Mouse (Mus musculus) neural tube, embryonic 12.5 days (tissue): ENCODE results near the gene Slc38a4. TPM values are rescaled to one million over a fixed set of nuclear protein-coding genes. Genes with fewer than 3 reads are reported as not detected.

Source experiments
- ATAC-seq: fragments of 200-750 bp; cut with Nextera tagmentation; 2 replicates; pipeline ENCODE4 v1.8.0; 2017; ENCODE audit warnings: low read depth, mild to moderate bottlenecking, moderate TSS enrichment, moderate library complexity; ENCODE audit not compliant: low FRiP score
- H3K27ac ChIP-seq: fragments of 300-500 bp; sonication (generic); 2 replicates; pipeline ENCODE4 v1.5.1; 2016
- H3K27me3 ChIP-seq: fragments of 300-500 bp; sonication (generic); replicated peaks from 2 replicates; pipeline ENCODE4 v1.6.1; 2016; ENCODE audit warnings: mild to moderate bottlenecking
- H3K36me3 ChIP-seq: fragments of 300-500 bp; sonication (generic); 2 replicates; pipeline ENCODE4 v1.6.1; 2016; ENCODE audit warnings: mild to moderate bottlenecking
- H3K4me1 ChIP-seq: fragments of 300-500 bp; sonication (generic); 2 replicates; pipeline ENCODE4 v1.6.1; 2016
- H3K4me2 ChIP-seq: fragments of 300-500 bp; sonication (generic); replicated peaks from 2 replicates; pipeline ENCODE4 v1.6.1; 2016; ENCODE audit warnings: mild to moderate bottlenecking
- H3K4me3 ChIP-seq: fragments of 300-500 bp; sonication (generic); 2 replicates; pipeline ENCODE4 v1.5.1; 2016
- H3K9ac ChIP-seq: fragments of 300-500 bp; sonication (generic); 2 replicates; pipeline ENCODE4 v1.6.1; 2016; ENCODE audit warnings: mild to moderate bottlenecking
- H3K9me3 ChIP-seq: fragments of 300-500 bp; sonication (generic); 2 replicates; pipeline ENCODE4 v1.6.1; 2016; ENCODE audit warnings: mild to moderate bottlenecking
- WGBS: fragments of 180-500 bp; shearing (Covaris S2); methylation state at CpG from one replicate; pipeline ENCODE4 v1.1.7; 2016; 5-methylcytosine and 5-hydroxymethylcytosine counted together
- polyA plus RNA-seq: library from polyadenylated mRNA; unstranded; fragments of >200 nt; fragmentation: Nextera tagmentation; extraction: Ambion mirVana; gene quantifications from 2 replicates; pipeline ENCODE4 v1.2.1, GENCODE M21; 2016

The Slc38a4 gene
- polyA plus RNA-seq, 1 experiment from 2014 or later = 25.1 TPM

DNA sequence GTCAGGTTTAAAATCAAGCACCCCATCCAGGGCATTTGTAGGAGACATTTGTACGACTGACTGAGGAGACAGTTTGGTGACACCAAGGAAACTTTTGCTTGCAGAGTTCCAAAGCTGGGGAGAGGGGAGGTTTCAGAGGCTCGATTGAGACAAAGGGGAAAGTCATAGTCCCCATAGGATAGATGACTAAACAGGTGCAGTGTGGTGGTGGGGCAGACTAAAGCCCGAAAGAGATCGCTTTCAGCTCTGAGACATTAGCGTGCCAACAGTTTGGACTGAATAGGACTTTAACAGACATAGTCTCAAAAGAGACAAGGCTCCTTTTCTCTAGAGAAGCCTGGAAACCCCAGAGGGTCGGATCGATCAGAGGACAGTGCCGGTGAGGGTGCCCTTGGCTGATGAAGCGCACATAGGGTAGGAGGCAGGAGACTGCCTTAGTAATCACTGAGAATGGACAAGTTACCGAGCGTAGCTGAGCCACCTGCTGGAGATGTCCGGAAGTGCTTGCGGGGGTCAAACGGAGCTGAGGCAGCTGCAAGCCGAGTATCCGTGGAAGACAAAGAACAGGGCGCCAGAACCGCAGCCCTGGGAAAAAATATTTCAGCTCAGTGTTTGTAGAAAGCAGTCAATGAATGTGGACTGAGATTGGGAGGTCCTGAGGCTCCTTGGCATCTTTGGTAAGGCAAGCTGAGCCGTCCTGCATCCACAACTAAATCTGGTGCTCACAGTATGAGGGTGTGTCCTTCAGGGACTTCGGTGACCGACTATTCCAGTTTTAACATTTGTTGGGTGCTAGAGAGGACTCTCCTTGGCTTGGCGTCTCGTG lies 102.4 kb downstream of the Slc38a4 start:
- peak overlapping the region; percentile 53 for H3K4me2 ChIP-seq
- 32% methylated on average over 23 of the region's 23 CpGs for WGBS
- peak overlapping the region; percentile 19 for H3K4me3 ChIP-seq
- no peaks in the 10 kb centered on the region for H3K36me3 ChIP-seq
- H3K4me1 ChIP-seq = no peaks in the 10 kb centered on the region
- no peaks in the 10 kb centered on the region for H3K9me3 ChIP-seq
- ATAC-seq = peak; percentile 65; the same call in 1 of the 2 replicates
- peak overlapping the region; percentile 42 for H3K9ac ChIP-seq
- no peaks in the 10 kb centered on the region for H3K27me3 ChIP-seq
- no peak overlapping the region for H3K27ac ChIP-seq

GRCm38 (mm10) chr15:96952488-96952887 lies 103.3 kb downstream of the Slc38a4 start:
- no peak for ATAC-seq

DNA sequence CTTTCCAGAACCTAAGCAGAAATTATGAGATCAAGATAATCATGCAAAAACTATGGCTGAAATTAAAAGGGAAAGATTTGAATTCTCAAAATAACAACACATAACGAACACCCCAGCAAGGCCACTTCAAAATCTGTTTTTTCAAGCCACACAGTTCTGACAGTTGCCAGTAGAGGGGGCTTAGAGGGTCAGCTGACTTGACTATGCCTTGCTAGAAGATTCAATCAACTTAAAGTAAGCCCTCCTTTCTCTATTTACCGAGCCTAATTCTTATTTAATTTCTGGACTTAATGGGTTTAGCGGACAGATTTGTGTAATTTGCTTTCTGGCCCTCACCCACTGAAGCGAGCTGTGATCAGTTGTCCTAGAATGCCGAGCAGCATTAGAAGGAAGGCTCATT lies 104.0 kb downstream of the Slc38a4 start:
- Histone ChIP-seq H3K9ac (no peak overlapping the region), H3K4me1 (no peaks in the 10 kb centered on the region), H3K4me3 (no peak overlapping the region), H3K27me3 (no peaks in the 10 kb centered on the region), H3K27ac (no peak overlapping the region), H3K4me2 (no peak overlapping the region), H3K9me3 (no peaks in the 10 kb centered on the region), H3K36me3 (no peaks in the 10 kb centered on the region)
- ATAC-seq = no peak
- WGBS = 58% methylated on average over 5 of the region's 5 CpGs

More at GRCm38 (mm10) chr15:96952488-96952887, 103.3 kb downstream of the Slc38a4 start:
- Histone ChIP-seq H3K4me3 (no peak overlapping the region), H3K27me3 (no peaks in the 10 kb centered on the region), H3K9me3 (no peaks in the 10 kb centered on the region), H3K27ac (no peak overlapping the region), H3K9ac (no peak overlapping the region), H3K4me2 (no peak overlapping the region), H3K36me3 (no peaks in the 10 kb centered on the region), H3K4me1 (no peaks in the 10 kb centered on the region)
- WGBS = 56% methylated on average over 8 of the region's 8 CpGs

- Histone ChIP-seq H3K4me1 (no peaks in the 10 kb centered on the region), H3K9ac (no peak overlapping the region), H3K27ac (no peak overlapping the region), H3K9me3 (no peaks in the 10 kb centered on the region), H3K36me3 (no peaks in the 10 kb centered on the region), H3K4me3 (no peak overlapping the region), H3K4me2 (no peak overlapping the region), H3K27me3 (no peaks in the 10 kb centered on the region)
- 66% methylated on average over 6 of the region's 6 CpGs for WGBS
- ATAC-seq = no peak
These were observed 107.3 kb downstream of the Slc38a4 start for GRCm38 (mm10) chr15:96948471-96948870.

Other genes starting within 250 kb of the Slc38a4 start
- 3.6 and 3.9 TPM in 2 replicates for gene Pced1b, start 191.2 kb upstream of the Slc38a4 start, polyA plus RNA-seq
- gene Amigo2, start 191.3 kb upstream of the Slc38a4 start, polyA plus RNA-seq = 4.7 and 5.1 TPM in 2 replicates